Mouse (Mus musculus) midbrain, embryonic 13.5 days (tissue): Measurements from ENCODE around the gene 4930544D05Rik. TPM values are rescaled to one million over a fixed set of nuclear protein-coding genes. Genes with fewer than 3 reads are reported as not detected.

Experiments
- ATAC-seq: fragments of 200-750 bp; cut with Nextera tagmentation; 2 replicates; pipeline ENCODE4 v1.8.0; 2017; ENCODE audit warnings: mild to moderate bottlenecking, moderate TSS enrichment, moderate library complexity
- H3K27ac ChIP-seq: fragments of 300-500 bp; sonication (generic); 2 replicates; pipeline ENCODE4 v1.5.1; 2015; ENCODE audit warnings: inconsistent platforms, mild to moderate bottlenecking, moderate library complexity
- H3K27me3 ChIP-seq: fragments of 300-500 bp; sonication (generic); 2 replicates; pipeline ENCODE4 v1.6.1; 2015; ENCODE audit warnings: mild to moderate bottlenecking, inconsistent platforms
- H3K36me3 ChIP-seq: fragments of 300-500 bp; sonication (generic); 2 replicates; pipeline ENCODE4 v1.6.1; 2015; ENCODE audit warnings: mild to moderate bottlenecking, inconsistent platforms
- H3K4me1 ChIP-seq: fragments of 300-500 bp; sonication (generic); replicated peaks from 2 replicates; pipeline ENCODE4 v1.6.1; 2015; ENCODE audit warnings: inconsistent platforms
- H3K4me2 ChIP-seq: fragments of 300-500 bp; sonication (generic); replicated peaks from 2 replicates; pipeline ENCODE4 v1.6.1; 2015; ENCODE audit warnings: moderate library complexity, mild to moderate bottlenecking, inconsistent platforms
- H3K4me3 ChIP-seq: fragments of 300-500 bp; sonication (generic); replicated peaks from 2 replicates; pipeline ENCODE4 v1.5.1; 2015; ENCODE audit warnings: mild to moderate bottlenecking, inconsistent platforms
- H3K9ac ChIP-seq: fragments of 300-500 bp; sonication (generic); replicated peaks from 2 replicates; pipeline ENCODE4 v1.6.1; 2015; ENCODE audit warnings: mild to moderate bottlenecking, inconsistent platforms
- H3K9me3 ChIP-seq: fragments of 300-500 bp; sonication (generic); 2 replicates; pipeline ENCODE4 v1.6.1; 2016; ENCODE audit warnings: mild to moderate bottlenecking, inconsistent platforms
- WGBS: fragments of 180-500 bp; shearing (Covaris S2); methylation state at CpG from one replicate; pipeline ENCODE4 v1.1.7; 2015; 5-methylcytosine and 5-hydroxymethylcytosine counted together
- polyA plus RNA-seq: library from polyadenylated mRNA; unstranded; fragments of >200 nt; fragmentation: Nextera tagmentation; extraction: Ambion mirVana; gene quantifications from 2 replicates; pipeline ENCODE4 v1.2.1, GENCODE M21; 2015

Gene 4930544D05Rik
- polyA plus RNA-seq, 1 experiment from 2014 or later: not detected

GRCm38 (mm10) chr11:70583022-70583714 lies 32.5 kb upstream of the 4930544D05Rik start:
- no peak overlapping the region for H3K9ac ChIP-seq
- peaks cover 44% of the 10 kb centered on the region for H3K4me1 ChIP-seq
- H3K27me3 ChIP-seq: no peaks in the 10 kb centered on the region
- H3K4me2 ChIP-seq: no peak overlapping the region
- no peaks in the 10 kb centered on the region for H3K36me3 ChIP-seq
- no peak for ATAC-seq
- H3K4me3 ChIP-seq: no peak overlapping the region
- no peaks in the 10 kb centered on the region for H3K9me3 ChIP-seq
- 77% methylated on average over 6 of the region's 6 CpGs for WGBS
- 0 out of 2 replicates have a peak overlapping the region, but pooled peaks have one; percentile 17 for H3K27ac ChIP-seq

GRCm38 (mm10) chr11:70583775-70584174 lies 31.9 kb upstream of the 4930544D05Rik start:
- Histone ChIP-seq H3K27ac (no peak overlapping the region), H3K4me3 (no peak overlapping the region), H3K36me3 (no peaks in the 10 kb centered on the region), H3K9me3 (no peaks in the 10 kb centered on the region), H3K27me3 (no peaks in the 10 kb centered on the region), H3K4me1 (peaks cover 38% of the 10 kb centered on the region), H3K4me2 (no peak overlapping the region), H3K9ac (no peak overlapping the region)
- 94% methylated on average over 7 of the region's 7 CpGs for WGBS
- no peak for ATAC-seq

- no peaks in the 10 kb centered on the region for H3K9me3 ChIP-seq
- H3K36me3 ChIP-seq: no peaks in the 10 kb centered on the region
- no peak overlapping the region for H3K4me2 ChIP-seq
- H3K4me1 ChIP-seq: peaks cover 31% of the 10 kb centered on the region
- H3K4me3 ChIP-seq: no peak overlapping the region
- no peaks in the 10 kb centered on the region for H3K27me3 ChIP-seq
- WGBS: 52% methylated on average over 7 of the region's 7 CpGs
- 0 out of 2 replicates have a peak overlapping the region, but pooled peaks have one; percentile 41 for H3K27ac ChIP-seq
- H3K9ac ChIP-seq: 0 out of 2 replicates have a peak overlapping the region, but pooled peaks have one; percentile 17
- no peak for ATAC-seq
Observed at GRCm38 (mm10) chr11:70585457-70585856, 30.2 kb upstream of the 4930544D05Rik start.

- ATAC-seq: no peak
- H3K9me3 ChIP-seq: no peaks in the 10 kb centered on the region
- no peak overlapping the region for H3K27ac ChIP-seq
- H3K9ac ChIP-seq: no peak overlapping the region
- H3K36me3 ChIP-seq: no peaks in the 10 kb centered on the region
- no peaks in the 10 kb centered on the region for H3K27me3 ChIP-seq
- peaks cover 28% of the 10 kb centered on the region for H3K4me1 ChIP-seq
- 85% methylated on average over 3 of the region's 3 CpGs for WGBS
- H3K4me2 ChIP-seq: no peak overlapping the region
- no peak overlapping the region for H3K4me3 ChIP-seq
Observed at GRCm38 (mm10) chr11:70586261-70586660, 29.4 kb upstream of the 4930544D05Rik start.

- Histone ChIP-seq H3K27me3 (no peaks in the 10 kb centered on the region), H3K27ac (no peak overlapping the region), H3K4me1 (peaks cover 28% of the 10 kb centered on the region), H3K36me3 (no peaks in the 10 kb centered on the region), H3K4me3 (no peak overlapping the region), H3K4me2 (no peak overlapping the region), H3K9ac (no peak overlapping the region), H3K9me3 (no peaks in the 10 kb centered on the region)
- ATAC-seq: no peak
- WGBS: 78% methylated on average over 5 of the region's 5 CpGs
Observed at GRCm38 (mm10) chr11:70586954-70587353, 28.7 kb upstream of the 4930544D05Rik start.

GRCm38 (mm10) chr11:70591733-70592132 lies 23.9 kb upstream of the 4930544D05Rik start:
- H3K4me3 ChIP-seq: no peak overlapping the region
- WGBS: 93% methylated on average over 1 of the region's 1 CpGs

GRCm38 (mm10) chr11:70594253-70594989 lies 21.2 kb upstream of the 4930544D05Rik start:
- WGBS: 85% methylated on average over 15 of the region's 15 CpGs
- Histone ChIP-seq H3K9me3 (no peaks in the 10 kb centered on the region), H3K4me1 (peaks cover 14% of the 10 kb centered on the region), H3K4me3 (no peak overlapping the region), H3K27ac (no peak overlapping the region), H3K36me3 (peaks cover 20% of the 10 kb centered on the region), H3K27me3 (no peaks in the 10 kb centered on the region), H3K9ac (no peak overlapping the region), H3K4me2 (no peak overlapping the region)
- no peak for ATAC-seq

More at GRCm38 (mm10) chr11:70591733-70592132, 23.9 kb upstream of the 4930544D05Rik start:
- ATAC-seq: no peak
- Histone ChIP-seq H3K4me2 (no peak overlapping the region), H3K9me3 (no peaks in the 10 kb centered on the region), H3K4me1 (peaks cover 11% of the 10 kb centered on the region), H3K9ac (no peak overlapping the region), H3K36me3 (no peaks in the 10 kb centered on the region), H3K27me3 (no peaks in the 10 kb centered on the region), H3K27ac (no peak overlapping the region)

GRCm38 (mm10) chr11:70595638-70596037 lies 20.0 kb upstream of the 4930544D05Rik start:
- 72% methylated on average over 2 of the region's 2 CpGs for WGBS
- Histone ChIP-seq H3K27ac (peak overlapping the region; percentile 58), H3K4me1 (peaks cover 14% of the 10 kb centered on the region), H3K4me2 (no peak overlapping the region), H3K9ac (no peak overlapping the region; the same call in 1 of the 2 replicates), H3K27me3 (no peaks in the 10 kb centered on the region), H3K4me3 (no peak overlapping the region), H3K9me3 (no peaks in the 10 kb centered on the region), H3K36me3 (peaks cover 27% of the 10 kb centered on the region)
- no peak for ATAC-seq

GRCm38 (mm10) chr11:70596094-70596493 lies 19.6 kb upstream of the 4930544D05Rik start:
- peak overlapping the region; percentile 58 for H3K27ac ChIP-seq
- no peak overlapping the region; the same call in 1 of the 2 replicates for H3K9ac ChIP-seq
- H3K4me1 ChIP-seq: peaks cover 14% of the 10 kb centered on the region
- peaks cover 27% of the 10 kb centered on the region for H3K36me3 ChIP-seq
- ATAC-seq: no peak
- no peaks in the 10 kb centered on the region for H3K27me3 ChIP-seq
- no peak overlapping the region for H3K4me2 ChIP-seq
- no peak overlapping the region for H3K4me3 ChIP-seq
- H3K9me3 ChIP-seq: no peaks in the 10 kb centered on the region
- 30% methylated on average over 4 of the region's 4 CpGs for WGBS

GRCm38 (mm10) chr11:70597301-70597700 lies 18.3 kb upstream of the 4930544D05Rik start:
- no peak overlapping the region for H3K4me3 ChIP-seq
- peaks cover 37% of the 10 kb centered on the region for H3K36me3 ChIP-seq
- no peak overlapping the region for H3K4me2 ChIP-seq
- H3K4me1 ChIP-seq: peaks cover 14% of the 10 kb centered on the region
- no peak overlapping the region for H3K9ac ChIP-seq
- no peak for ATAC-seq
- WGBS: 76% methylated on average over 6 of the region's 6 CpGs
- H3K9me3 ChIP-seq: no peaks in the 10 kb centered on the region
- no peak overlapping the region for H3K27ac ChIP-seq
- H3K27me3 ChIP-seq: no peaks in the 10 kb centered on the region

GRCm38 (mm10) chr11:70598451-70598953 lies 17.1 kb upstream of the 4930544D05Rik start:
- Histone ChIP-seq H3K4me3 (no peak overlapping the region), H3K9ac (no peak overlapping the region), H3K4me1 (peaks cover 14% of the 10 kb centered on the region), H3K4me2 (no peak overlapping the region), H3K27ac (no peak overlapping the region), H3K36me3 (peaks cover 43% of the 10 kb centered on the region), H3K27me3 (no peaks in the 10 kb centered on the region), H3K9me3 (no peaks in the 10 kb centered on the region)
- no peak for ATAC-seq
- WGBS: 93% methylated on average over 9 of the region's 9 CpGs

GRCm38 (mm10) chr11:70605024-70605566 lies 10.6 kb upstream of the 4930544D05Rik start:
- H3K27ac ChIP-seq: no peak overlapping the region
- H3K27me3 ChIP-seq: no peaks in the 10 kb centered on the region
- H3K4me2 ChIP-seq: no peak overlapping the region
- 63% methylated on average over 14 of the region's 14 CpGs for WGBS
- H3K9me3 ChIP-seq: no peaks in the 10 kb centered on the region
- H3K9ac ChIP-seq: no peak overlapping the region
- H3K4me3 ChIP-seq: no peak overlapping the region
- no peaks in the 10 kb centered on the region for H3K4me1 ChIP-seq
- peaks cover 82% of the 10 kb centered on the region for H3K36me3 ChIP-seq
- peak; percentile 51 for ATAC-seq
